Mouse (Mus musculus) liver, embryonic 14.5 days (tissue): ENCODE results near the gene Elf5.

Experiments used
- CTCF ChIP-seq: IDR thresholded peaks from 2 replicates; pipeline ENCODE4 v1.5.1; 2016; ENCODE audit warnings: antibody characterized with exemption, low read depth, control low read depth
- EP300 ChIP-seq: IDR thresholded peaks from 2 replicates; pipeline ENCODE4 v1.6.1; 2016; ENCODE audit warnings: antibody characterized with exemption, low read depth

DNA sequence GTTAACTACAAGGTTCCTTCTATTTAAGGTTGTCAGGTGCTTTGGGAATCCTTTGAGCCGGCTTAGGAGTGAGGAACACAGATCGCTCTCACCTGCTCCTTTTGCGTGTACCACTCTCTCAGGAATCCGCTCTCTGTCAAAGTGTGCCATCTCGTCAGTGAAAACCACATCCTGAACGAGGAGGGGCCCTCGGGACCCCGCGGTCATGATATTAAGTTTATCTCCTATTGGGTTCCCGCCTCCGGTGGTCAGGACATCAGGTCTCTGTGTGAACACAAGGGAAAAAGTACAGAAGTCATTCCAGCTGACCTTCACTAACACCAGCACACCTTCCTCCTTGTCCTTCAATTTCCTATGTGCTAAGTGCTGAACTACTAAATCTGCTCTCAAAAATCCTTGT is 65.2 kb downstream of the Elf5 start:
- no peak for TF ChIP-seq CTCF
- no peak for TF ChIP-seq EP300
